Mouse (Mus musculus) skeletal muscle tissue, adult 2 months (tissue): Measurements from ENCODE around the gene S1pr4.

Experiments used
- DNase-seq: peaks from one replicate; pipeline ENCODE4 v3.0.0-alpha.2; 2012; ENCODE audit warnings: low read depth, low spot score

The S1pr4 gene

GRCm38 (mm10) chr10:81494260-81495041, 5.5 kb downstream of the S1pr4 start:
- no peak for DNase-seq

GRCm38 (mm10) chr10:81493601-81494220, 6.2 kb downstream of the S1pr4 start:
- DNase-seq = no peak

GRCm38 (mm10) chr10:81492606-81493240, 7.2 kb downstream of the S1pr4 start:
- DNase-seq = no peak

GRCm38 (mm10) chr10:81491018-81491417, 8.9 kb downstream of the S1pr4 start:
- no peak for DNase-seq

- DNase-seq = no peak
Observed at GRCm38 (mm10) chr10:81489941-81490340, 10.0 kb downstream of the S1pr4 start.

GRCm38 (mm10) chr10:81488081-81488480, 11.9 kb downstream of the S1pr4 start:
- no peak for DNase-seq

GRCm38 (mm10) chr10:81486496-81486895, 13.4 kb downstream of the S1pr4 start:
- DNase-seq = no peak

- DNase-seq = no peak
Observed at GRCm38 (mm10) chr10:81485479-81486018, 14.4 kb downstream of the S1pr4 start.

- no peak for DNase-seq
Observed at GRCm38 (mm10) chr10:81485060-81485449, 14.9 kb downstream of the S1pr4 start.

GRCm38 (mm10) chr10:81484441-81485059, 15.4 kb downstream of the S1pr4 start:
- DNase-seq = no peak

GRCm38 (mm10) chr10:81483983-81484382, 15.9 kb downstream of the S1pr4 start:
- no peak for DNase-seq

- DNase-seq = no peak
Observed at GRCm38 (mm10) chr10:81482533-81482889, 17.4 kb downstream of the S1pr4 start, which contains the start of gene Celf5. Gene Celf5, minus strand, starts transcription at chr10:81482709.

- DNase-seq = no peak
Observed at GRCm38 (mm10) chr10:81481605-81482532, 18.1 kb downstream of the S1pr4 start.

GRCm38 (mm10) chr10:81474461-81474860, 25.5 kb downstream of the S1pr4 start:
- no peak for DNase-seq

- no peak for DNase-seq
Observed at GRCm38 (mm10) chr10:81473003-81473451, 26.9 kb downstream of the S1pr4 start.

GRCm38 (mm10) chr10:81472403-81473002, 27.4 kb downstream of the S1pr4 start:
- DNase-seq = no peak

GRCm38 (mm10) chr10:81470454-81470853, 29.5 kb downstream of the S1pr4 start:
- DNase-seq = no peak

GRCm38 (mm10) chr10:81469253-81469652, 30.7 kb downstream of the S1pr4 start:
- no peak for DNase-seq

- no peak for DNase-seq
Observed at GRCm38 (mm10) chr10:81467670-81468235, 32.2 kb downstream of the S1pr4 start.

GRCm38 (mm10) chr10:81466881-81467280, 33.1 kb downstream of the S1pr4 start:
- DNase-seq = no peak
